Mouse (Mus musculus) cortical plate, adult 2 months (tissue): ENCODE measurements around the gene Tsc22d3.

ENCODE experiments used
- CTCF ChIP-seq: fragments of 200-500 bp; IDR thresholded peaks from 2 replicates; pipeline ENCODE4 v1.5.1; 2011; ENCODE audit warnings: mild to moderate bottlenecking, control low read depth, low read length; ENCODE audit not compliant: insufficient read depth; ENCODE audit errors: extremely low read depth
- POLR2A ChIP-seq: fragments of 200-500 bp; IDR thresholded peaks from 2 replicates; pipeline ENCODE4 v1.6.1; 2011; ENCODE audit warnings: mild to moderate bottlenecking, low read length, control low read depth; ENCODE audit not compliant: insufficient read depth; ENCODE audit errors: extremely low read depth

- TF ChIP-seq POLR2A (no peak), CTCF (peak; percentile 44)
These were observed at the start of gene Tsc22d3 for GRCm38 (mm10) chrX:140600410-140601109.
